Mouse (Mus musculus) testis, adult 2 months (tissue): ENCODE data around the gene Dnajc13.

ENCODE experiments used
- CTCF ChIP-seq: fragments of 200-500 bp; IDR thresholded peaks from 2 replicates; pipeline ENCODE4 v1.5.1; 2012; ENCODE audit warnings: low read depth, mild to moderate bottlenecking, inconsistent platforms, low read length, moderate library complexity; ENCODE audit not compliant: control insufficient read depth, insufficient read depth, insufficient replicate concordance
- POLR2A ChIP-seq: fragments of 200-500 bp; IDR thresholded peaks from 2 replicates; pipeline ENCODE4 v1.6.1; 2012; ENCODE audit warnings: low read depth, mild to moderate bottlenecking, inconsistent platforms, low read length, moderate library complexity; ENCODE audit not compliant: control insufficient read depth

- TF ChIP-seq CTCF = no peak
- no peak for TF ChIP-seq POLR2A
Observed at GRCm38 (mm10) chr9:104262016-104262762, 541 bp downstream of the Dnajc13 start.
